In genomic region chr6:85851062-85851773, GRCm38 (mm10) we compare ENCODE assay signal across 27 mouse cellular contexts. TPM values are rescaled to one million over a fixed set of nuclear protein-coding genes. Genes with fewer than 3 reads are reported as not detected.
DNase-seq lines count a peak whose midpoint lies in the region; ATAC-seq and TF ChIP-seq lines count a peak whose summit lies in the region.
"Had no signal": no experiment of that assay in that cellular context is flagged by ENCODE, and none has a peak within 500 bp of the region (broad histone marks: within the 10 kb centered on the region; RNA-seq: fewer than 3 reads in every experiment).

No protein-coding gene starts in this region.

- H3K9ac ChIP-seq in intestine, embryonic 15.5 days: no peak overlapping the region
- no peak overlapping the region for H3K9ac ChIP-seq in intestine, embryonic 16.5 days (ENCODE audit: low read depth, low read length)
- H3K9ac ChIP-seq in liver, postnatal 0 days (replicated peaks): no peak overlapping the region
- H3K9ac ChIP-seq in liver, embryonic 11.5 days (ENCODE audit: low read depth, low read length): no peak overlapping the region
- no peak overlapping the region for H3K9ac ChIP-seq in lung, postnatal 0 days (replicated peaks; ENCODE audit: low read depth)
- H3K9ac ChIP-seq: embryonic facial prominence, embryonic 15.5 days; forebrain, embryonic 15.5 days; hindbrain, embryonic 13.5 days had no signal

- H3K4me2 ChIP-seq in intestine, embryonic 15.5 days (replicated peaks): no peak overlapping the region
- H3K4me2 ChIP-seq in intestine, embryonic 16.5 days (ENCODE audit: low read depth, low read length): no peak overlapping the region
- H3K4me2 ChIP-seq in liver, postnatal 0 days (ENCODE audit: low read depth, low read length): no peak overlapping the region
- H3K4me2 ChIP-seq in liver, embryonic 11.5 days: no peak overlapping the region
- no peak overlapping the region for H3K4me2 ChIP-seq in lung, postnatal 0 days (replicated peaks; ENCODE audit: low read depth, low read length)
- H3K4me2 ChIP-seq: embryonic facial prominence, embryonic 15.5 days; forebrain, embryonic 15.5 days; hindbrain, embryonic 13.5 days had no signal

- no peaks in the 10 kb centered on the region for H3K36me3 ChIP-seq in intestine, embryonic 15.5 days
- H3K36me3 ChIP-seq in intestine, embryonic 16.5 days (ENCODE audit: control insufficient read depth, insufficient read depth, low read length): no peaks in the 10 kb centered on the region
- H3K36me3 ChIP-seq in liver, postnatal 0 days (replicated peaks; ENCODE audit: insufficient read depth, low read length): no peaks in the 10 kb centered on the region
- no peaks in the 10 kb centered on the region for H3K36me3 ChIP-seq in liver, embryonic 11.5 days (ENCODE audit: control insufficient read depth, insufficient read depth, low read length)
- H3K36me3 ChIP-seq in lung, postnatal 0 days (ENCODE audit: insufficient read depth, low read length): no peaks in the 10 kb centered on the region
- H3K36me3 ChIP-seq: embryonic facial prominence, embryonic 15.5 days; forebrain, embryonic 10.5 days; forebrain, embryonic 15.5 days; heart, embryonic 10.5 days; hindbrain, embryonic 13.5 days had no signal

- peak; percentile 35 for DNase-seq in liver, postnatal 0 days
- no peak for DNase-seq in liver, embryonic 11.5 days (ENCODE audit: low spot score)
- DNase-seq in lung, postnatal 0 days (ENCODE audit: low spot score): no peak
- no peak for DNase-seq in spleen, postnatal 36 days (ENCODE audit: low spot score in 2 of 2)
- DNase-seq: adrenal gland, postnatal 10 days; cerebellum, adult 11-12 months; cerebellum, postnatal 10 days; embryo, embryonic 11 days; gastrocnemius, postnatal 36 days; heart, adult 18-20 months; heart, postnatal 10 days; heart, postnatal 4 days had no signal

- TF ChIP-seq CTCF in liver, postnatal 0 days (IDR thresholded peaks at IDR 0.05; ENCODE audit: low read depth): no peak
- TF ChIP-seq CTCF in lung, postnatal 0 days (IDR thresholded peaks at IDR 0.05): no peak

- H3K4me1 ChIP-seq in intestine, embryonic 15.5 days (replicated peaks): no peaks in the 10 kb centered on the region
- H3K4me1 ChIP-seq in intestine, embryonic 16.5 days (ENCODE audit: control insufficient read depth, insufficient read depth, low read length): no peaks in the 10 kb centered on the region
- H3K4me1 ChIP-seq in liver, postnatal 0 days (ENCODE audit: insufficient read depth): peaks cover 11% of the 10 kb centered on the region; the same call in 1 of the 2 replicates
- no peaks in the 10 kb centered on the region for H3K4me1 ChIP-seq in liver, embryonic 11.5 days (replicated peaks; ENCODE audit: control insufficient read depth, insufficient read depth, low read length)
- no peaks in the 10 kb centered on the region for H3K4me1 ChIP-seq in lung, postnatal 0 days (ENCODE audit: insufficient read depth, low read depth, low read length)
- H3K4me1 ChIP-seq: embryonic facial prominence, embryonic 15.5 days; heart, embryonic 10.5 days had no signal

- ATAC-seq in intestine, embryonic 15.5 days: peak; percentile 74
- no peak for ATAC-seq in intestine, embryonic 16.5 days
- ATAC-seq in liver, postnatal 0 days: peak; percentile 76
- no peak for ATAC-seq in liver, embryonic 11.5 days (replicated peaks; ENCODE audit: low FRiP score)
- ATAC-seq in megakaryocyte progenitor cell, adult 5-6 weeks (replicated peaks; ENCODE audit: poor library complexity): peak; percentile 75
- ATAC-seq in lung, postnatal 0 days: no peak
- ATAC-seq: forebrain, embryonic 15.5 days had no signal

- TF ChIP-seq EP300 in liver, postnatal 0 days (IDR thresholded peaks at IDR 0.05; ENCODE audit: low read depth): no peak
- TF ChIP-seq EP300 in lung, postnatal 0 days (IDR thresholded peaks at IDR 0.05): no peak

- WGBS in intestine, embryonic 15.5 days: 72% methylated on average over 7 of the region's 7 CpGs
- 73% methylated on average over 7 of the region's 7 CpGs for WGBS in intestine, embryonic 16.5 days
- WGBS in liver, postnatal 0 days (ENCODE audit: insufficient replicate concordance): 46% methylated on average over 7 of the region's 7 CpGs
- 66% methylated on average over 7 of the region's 7 CpGs for WGBS in liver, embryonic 11.5 days
- WGBS in lung, postnatal 0 days: 82% methylated on average over 7 of the region's 7 CpGs

- no peak overlapping the region for H3K4me3 ChIP-seq in intestine, embryonic 15.5 days (replicated peaks)
- H3K4me3 ChIP-seq in intestine, embryonic 16.5 days (ENCODE audit: low read length): no peak overlapping the region
- no peak overlapping the region for H3K4me3 ChIP-seq in liver, postnatal 0 days (ENCODE audit: low read depth, low read length)
- no peak overlapping the region for H3K4me3 ChIP-seq in liver, embryonic 11.5 days (ENCODE audit: low read depth, low read length)
- no peak overlapping the region for H3K4me3 ChIP-seq in lung, postnatal 0 days (ENCODE audit: low read depth, low read length)
- H3K4me3 ChIP-seq: embryonic facial prominence, embryonic 15.5 days; erythroblast, embryonic 14.5 days; forebrain, embryonic 10.5 days; forebrain, embryonic 15.5 days; heart, embryonic 10.5 days; hindbrain, embryonic 13.5 days had no signal

- H3K27me3 ChIP-seq in intestine, embryonic 15.5 days (replicated peaks): no peaks in the 10 kb centered on the region
- H3K27me3 ChIP-seq in intestine, embryonic 16.5 days (replicated peaks; ENCODE audit: control insufficient read depth, insufficient read depth, low read length): no peaks in the 10 kb centered on the region
- H3K27me3 ChIP-seq in liver, postnatal 0 days (ENCODE audit: insufficient read depth, low read length): no peaks in the 10 kb centered on the region
- no peaks in the 10 kb centered on the region for H3K27me3 ChIP-seq in liver, embryonic 11.5 days (replicated peaks; ENCODE audit: control insufficient read depth, insufficient read depth, low read length)
- H3K27me3 ChIP-seq in lung, postnatal 0 days (replicated peaks; ENCODE audit: insufficient read depth, low read length): no peaks in the 10 kb centered on the region
- H3K27me3 ChIP-seq: embryonic facial prominence, embryonic 15.5 days; forebrain, embryonic 15.5 days; hindbrain, embryonic 13.5 days had no signal

- H3K27ac ChIP-seq in intestine, embryonic 15.5 days: no peak overlapping the region
- H3K27ac ChIP-seq in intestine, embryonic 16.5 days (ENCODE audit: low read length): no peak overlapping the region
- H3K27ac ChIP-seq in liver, postnatal 0 days (ENCODE audit: low read depth): no peak overlapping the region; the same call in 1 of the 2 replicates
- no peak overlapping the region for H3K27ac ChIP-seq in liver, embryonic 11.5 days (ENCODE audit: low read depth, low read length)
- no peak overlapping the region for H3K27ac ChIP-seq in lung, postnatal 0 days (ENCODE audit: low read length)
- H3K27ac ChIP-seq: embryonic facial prominence, embryonic 15.5 days; forebrain, embryonic 10.5 days; forebrain, embryonic 15.5 days; heart, embryonic 10.5 days; hindbrain, embryonic 13.5 days had no signal

- no peaks in the 10 kb centered on the region for H3K9me3 ChIP-seq in intestine, embryonic 15.5 days
- no peaks in the 10 kb centered on the region for H3K9me3 ChIP-seq in intestine, embryonic 16.5 days (ENCODE audit: control insufficient read depth, low read length)
- H3K9me3 ChIP-seq in liver, postnatal 0 days (ENCODE audit: low read length): no peaks in the 10 kb centered on the region
- no peaks in the 10 kb centered on the region for H3K9me3 ChIP-seq in liver, embryonic 11.5 days (ENCODE audit: control insufficient read depth, low read length)
- H3K9me3 ChIP-seq in lung, postnatal 0 days (ENCODE audit: low read length): no peaks in the 10 kb centered on the region
- H3K9me3 ChIP-seq: embryonic facial prominence, embryonic 15.5 days; forebrain, embryonic 10.5 days; forebrain, embryonic 15.5 days; heart, embryonic 10.5 days; hindbrain, embryonic 13.5 days had no signal

RNA-seq across cellular contexts. Expression of gene Nat8f2, which starts 17.7 kb away (rescaled TPM):
- polyA plus RNA-seq in intestine, embryonic 15.5 days (2015; fragmentation: Nextera tagmentation; extraction: Ambion mirVana): 0.08 TPM in 1 of 2 replicates, not detected in the other
- polyA plus RNA-seq in intestine, embryonic 16.5 days (2015; fragmentation: Nextera tagmentation; extraction: Ambion mirVana): 0.04 TPM in 1 of 2 replicates, not detected in the other
- polyA plus RNA-seq in liver, postnatal 0 days (2015; fragmentation: Nextera tagmentation; extraction: Ambion mirVana): 1.3 and 1.7 TPM in 2 replicates
- polyA plus RNA-seq in liver, embryonic 11.5 days (2014; fragmentation: Nextera tagmentation; extraction: Ambion mirVana): not detected in 2 replicates
- total RNA-seq in megakaryocyte progenitor cell, adult 5-6 weeks (2015): not detected in 2 replicates
- total RNA-seq in megakaryocyte progenitor cell, adult 5-6 weeks (2017): not detected in 2 replicates
- polyA plus RNA-seq in lung, postnatal 0 days (2015; fragmentation: Nextera tagmentation; extraction: Ambion mirVana): not detected in 2 replicates
- total RNA-seq: gastrocnemius, postnatal 36 days; heart, postnatal 10 days; heart, postnatal 4 days had no signal
- polyA plus RNA-seq: C2C12; embryonic facial prominence, embryonic 11.5 days; erythroblast, embryonic 14.5 days; forebrain, embryonic 10.5 days; forebrain, embryonic 15.5 days; heart, embryonic 10.5 days; heart, embryonic 14.5 days; hindbrain, embryonic 13.5 days had no signal

RNA-seq across cellular contexts. Expression of gene Nat8, which starts 19.3 kb away (rescaled TPM):
- polyA plus RNA-seq in intestine, embryonic 15.5 days (2015; fragmentation: Nextera tagmentation; extraction: Ambion mirVana): 3.3 and 4.8 TPM in 2 replicates
- polyA plus RNA-seq in intestine, embryonic 16.5 days (2015; fragmentation: Nextera tagmentation; extraction: Ambion mirVana): 7.3 and 12.6 TPM in 2 replicates
- not detected in 2 replicates for polyA plus RNA-seq in liver, postnatal 0 days (2015; fragmentation: Nextera tagmentation; extraction: Ambion mirVana)
- polyA plus RNA-seq in liver, embryonic 11.5 days (2014; fragmentation: Nextera tagmentation; extraction: Ambion mirVana): not detected in 2 replicates
- not detected in 2 replicates for total RNA-seq in megakaryocyte progenitor cell, adult 5-6 weeks (2015)
- total RNA-seq in megakaryocyte progenitor cell, adult 5-6 weeks (2017): not detected in 2 replicates
- not detected in 2 replicates for polyA plus RNA-seq in lung, postnatal 0 days (2015; fragmentation: Nextera tagmentation; extraction: Ambion mirVana)
- total RNA-seq: gastrocnemius, adult 8-10 months; gastrocnemius, postnatal 36 days; heart, adult 18-20 months; heart, postnatal 10 days; heart, postnatal 4 days; MEL had no signal
- polyA plus RNA-seq: brain, embryonic 14.5 days; C2C12; embryonic facial prominence, embryonic 11.5 days; embryonic facial prominence, embryonic 15.5 days; erythroblast, embryonic 14.5 days; forebrain, embryonic 10.5 days; forebrain, embryonic 15.5 days; heart, embryonic 10.5 days; heart, embryonic 14.5 days; hindbrain, embryonic 13.5 days had no signal

RNA-seq across cellular contexts. Expression of gene Nat8f5, which starts 30.4 kb away (rescaled TPM):
- polyA plus RNA-seq in intestine, embryonic 15.5 days (2015; fragmentation: Nextera tagmentation; extraction: Ambion mirVana): 0.16 and 0.29 TPM in 2 replicates
- polyA plus RNA-seq in intestine, embryonic 16.5 days (2015; fragmentation: Nextera tagmentation; extraction: Ambion mirVana): 0.59 and 0.65 TPM in 2 replicates
- polyA plus RNA-seq in liver, postnatal 0 days (2015; fragmentation: Nextera tagmentation; extraction: Ambion mirVana): not detected in 2 replicates
- polyA plus RNA-seq in liver, embryonic 11.5 days (2014; fragmentation: Nextera tagmentation; extraction: Ambion mirVana): not detected in 2 replicates
- not detected in 2 replicates for total RNA-seq in megakaryocyte progenitor cell, adult 5-6 weeks (2015)
- total RNA-seq in megakaryocyte progenitor cell, adult 5-6 weeks (2017): not detected in 2 replicates
- 0.19 TPM in 1 of 2 replicates, not detected in the other for polyA plus RNA-seq in lung, postnatal 0 days (2015; fragmentation: Nextera tagmentation; extraction: Ambion mirVana)
- total RNA-seq: gastrocnemius, adult 8-10 months; gastrocnemius, postnatal 36 days; heart, adult 18-20 months; heart, postnatal 10 days; heart, postnatal 4 days; MEL had no signal
- polyA plus RNA-seq: brain, embryonic 14.5 days; C2C12; embryonic facial prominence, embryonic 11.5 days; embryonic facial prominence, embryonic 15.5 days; erythroblast, embryonic 14.5 days; forebrain, embryonic 10.5 days; forebrain, embryonic 15.5 days; heart, embryonic 10.5 days; heart, embryonic 14.5 days had no signal

RNA-seq across cellular contexts. Expression of gene Nat8f6, which starts 30.5 kb away (rescaled TPM):
- not detected in 2 replicates for polyA plus RNA-seq in intestine, embryonic 15.5 days (2015; fragmentation: Nextera tagmentation; extraction: Ambion mirVana)
- polyA plus RNA-seq in intestine, embryonic 16.5 days (2015; fragmentation: Nextera tagmentation; extraction: Ambion mirVana): not detected in 2 replicates
- not detected in 2 replicates for polyA plus RNA-seq in liver, postnatal 0 days (2015; fragmentation: Nextera tagmentation; extraction: Ambion mirVana)
- not detected in 2 replicates for polyA plus RNA-seq in liver, embryonic 11.5 days (2014; fragmentation: Nextera tagmentation; extraction: Ambion mirVana)
- total RNA-seq in megakaryocyte progenitor cell, adult 5-6 weeks (2015): not detected in 2 replicates
- total RNA-seq in megakaryocyte progenitor cell, adult 5-6 weeks (2017): not detected in 2 replicates
- not detected in 2 replicates for polyA plus RNA-seq in lung, postnatal 0 days (2015; fragmentation: Nextera tagmentation; extraction: Ambion mirVana)
- total RNA-seq: gastrocnemius, adult 8-10 months; gastrocnemius, postnatal 36 days; heart, adult 18-20 months; heart, postnatal 4 days; MEL had no signal
- polyA plus RNA-seq: brain, embryonic 14.5 days; C2C12; embryonic facial prominence, embryonic 11.5 days; embryonic facial prominence, embryonic 15.5 days; erythroblast, embryonic 14.5 days; forebrain, embryonic 10.5 days; forebrain, embryonic 15.5 days; heart, embryonic 10.5 days; heart, embryonic 14.5 days; hindbrain, embryonic 13.5 days had no signal

RNA-seq across cellular contexts. Expression of gene Nat8f4, which starts 53.5 kb away (rescaled TPM):
- 4.5 and 5.0 TPM in 2 replicates for polyA plus RNA-seq in intestine, embryonic 15.5 days (2015; fragmentation: Nextera tagmentation; extraction: Ambion mirVana)
- 6.3 and 6.4 TPM in 2 replicates for polyA plus RNA-seq in intestine, embryonic 16.5 days (2015; fragmentation: Nextera tagmentation; extraction: Ambion mirVana)
- 2.0 and 2.5 TPM in 2 replicates for polyA plus RNA-seq in liver, postnatal 0 days (2015; fragmentation: Nextera tagmentation; extraction: Ambion mirVana)
- 1.9 TPM in 2 replicates for polyA plus RNA-seq in liver, embryonic 11.5 days (2014; fragmentation: Nextera tagmentation; extraction: Ambion mirVana)
- total RNA-seq in megakaryocyte progenitor cell, adult 5-6 weeks (2015): 0.05 and 0.27 TPM in 2 replicates
- 0.62 and 1.8 TPM in 2 replicates for total RNA-seq in megakaryocyte progenitor cell, adult 5-6 weeks (2017)
- 2.6 and 2.7 TPM in 2 replicates for polyA plus RNA-seq in lung, postnatal 0 days (2015; fragmentation: Nextera tagmentation; extraction: Ambion mirVana)
- polyA plus RNA-seq: erythroblast, embryonic 14.5 days had no signal

Comparison
In these comparisons a context has a peak if more than half of its experiments do, and no peak if none do; other contexts are left out.
1. ATAC-seq: peak in intestine, embryonic 15.5 days (single experiment), liver, postnatal 0 days (single experiment) and megakaryocyte progenitor cell, adult 5-6 weeks (single experiment); none in intestine, embryonic 16.5 days (single experiment), liver, embryonic 11.5 days (single experiment) and lung, postnatal 0 days (single experiment).